Mouse (Mus musculus) G1E (cell line): ENCODE data around the gene Tmem132b.

Source experiments
- CTCF ChIP-seq: IDR thresholded peaks from 2 replicates; pipeline ENCODE4 v1.5.1; 2012; ENCODE audit warnings: low read depth, low read length, inconsistent platforms, mixed read lengths
- GATA1 ChIP-seq: IDR thresholded peaks from 2 replicates; pipeline ENCODE4 v1.6.1; 2012; ENCODE audit warnings: borderline replicate concordance, low read length, inconsistent platforms, mixed read lengths
- POLR2AphosphoS5 ChIP-seq: IDR thresholded peaks from 2 replicates; pipeline ENCODE4 v1.6.1; 2012; ENCODE audit warnings: low read depth, low read length, inconsistent platforms; ENCODE audit not compliant: insufficient replicate concordance

DNA sequence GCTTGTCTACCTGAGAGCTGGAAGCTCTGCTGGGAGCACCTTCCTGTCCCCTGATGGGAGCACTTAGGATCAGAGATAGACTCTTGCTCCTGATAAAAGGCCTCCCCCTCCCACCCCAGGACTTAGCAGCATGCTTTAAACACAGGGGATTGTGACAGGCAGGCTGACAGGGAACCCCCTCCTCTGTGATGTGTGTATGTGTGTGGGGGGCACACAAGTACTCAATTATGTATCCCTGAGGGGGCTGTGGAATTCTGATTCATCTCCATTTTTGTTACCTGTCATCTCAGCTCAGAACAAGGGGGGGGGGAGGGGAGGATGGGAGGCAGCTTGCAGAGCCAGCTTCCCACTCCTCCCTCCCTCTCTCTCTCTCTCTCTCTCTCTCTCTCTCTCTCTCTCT, 36.9 kb downstream of the Tmem132b start:
- TF ChIP-seq CTCF, result no peak
- no peak for TF ChIP-seq POLR2AphosphoS5
- no peak for TF ChIP-seq GATA1
